Mouse (Mus musculus): ENCODE measurements around the gene Rdh9.
A peak's percentile ranks its signal among the peaks of the same experiment; 100 is the strongest.
"Not testable (repeated sequence)": the region's sequence is repeated elsewhere in the genome, so short reads cannot be mapped to it uniquely, and the experiment has no call there.

The Rdh9 gene

GRCm38 (mm10) chr10:127755770-127756468, 20.3 kb upstream of the Rdh9 start:
- peak; percentile 12 for DNase-seq (ENCODE audit: low read depth, low spot score)

DNA sequence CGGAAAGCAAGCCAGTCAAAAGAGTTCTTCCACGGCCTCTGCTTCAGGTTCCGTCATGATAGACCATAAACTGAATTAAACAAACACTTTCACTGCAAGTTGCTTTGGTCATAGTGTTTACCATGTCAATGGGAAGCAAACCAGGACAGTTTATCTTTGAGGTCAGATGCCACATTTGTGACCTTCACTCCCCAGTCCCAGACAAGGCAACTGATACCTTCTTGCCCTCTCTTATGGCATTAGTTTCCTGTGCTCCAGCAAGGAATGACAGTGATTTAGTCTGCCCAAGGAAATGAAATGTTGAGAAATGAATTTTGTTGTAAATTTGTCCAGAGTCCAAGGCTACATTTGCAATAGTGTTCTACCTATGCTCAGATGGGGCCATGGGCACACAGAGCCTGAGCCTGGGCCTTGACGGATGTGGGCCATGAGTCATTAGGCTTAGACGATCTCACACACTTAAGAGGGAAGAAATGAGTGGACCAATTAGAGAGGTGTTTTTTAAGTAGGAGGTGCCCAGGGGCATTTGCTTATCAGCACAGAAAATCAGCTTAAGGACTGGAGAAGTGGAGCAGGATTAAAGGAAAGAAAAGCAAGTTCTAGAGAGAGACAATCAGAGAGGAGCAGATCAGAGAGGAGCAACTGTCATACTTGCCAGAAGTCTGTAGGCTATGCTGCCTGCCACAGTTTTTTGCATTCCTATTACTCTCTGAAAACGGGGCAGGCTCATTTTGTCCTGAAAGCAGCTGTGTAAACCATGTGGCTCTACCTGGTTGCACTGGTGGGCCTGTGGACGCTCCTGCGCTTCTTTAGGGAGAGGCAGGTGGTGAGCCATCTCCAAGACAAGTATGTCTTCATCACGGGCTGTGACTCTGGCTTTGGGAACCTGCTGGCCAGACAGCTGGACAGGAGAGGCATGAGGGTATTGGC, 16.7 kb upstream of the Rdh9 start, which contains the start of the genes Rdh1 and Rdh16f1:
Rdh1 (plus strand) TSS at position 541 of the 930 bp plus-strand sequence.
Rdh16f1 (plus strand) TSS at position 607 of the 930 bp plus-strand sequence.
- DNase-seq (ENCODE audit: low read depth, low spot score) = no peak

GRCm38 (mm10) chr10:127762926-127763325, 13.3 kb upstream of the Rdh9 start:
- not testable (repeated sequence) for DNase-seq (ENCODE audit: low read depth, low spot score)

GRCm38 (mm10) chr10:127763914-127764680, 12.1 kb upstream of the Rdh9 start:
- peak; percentile 12 for DNase-seq (ENCODE audit: low read depth, low spot score)

GRCm38 (mm10) chr10:127766564-127766963, 9.6 kb upstream of the Rdh9 start:
- DNase-seq (ENCODE audit: low read depth, low spot score) = no peak

- DNase-seq (ENCODE audit: low read depth, low spot score) = not testable (repeated sequence)
Observed at GRCm38 (mm10) chr10:127782321-127782720, 6.1 kb downstream of the Rdh9 start.

- DNase-seq (ENCODE audit: low read depth, low spot score) = peak; percentile 58
Observed at GRCm38 (mm10) chr10:127785411-127785810, 9.2 kb downstream of the Rdh9 start.

- DNase-seq (ENCODE audit: low read depth, low spot score) = no peak
Observed at GRCm38 (mm10) chr10:127799295-127799694, 23.1 kb downstream of the Rdh9 start.

GRCm38 (mm10) chr10:127800891-127801290, 24.7 kb downstream of the Rdh9 start, which contains the start of gene Rdh16:
Gene Rdh16, plus strand, starts transcription at chr10:127801152.
- DNase-seq (ENCODE audit: low read depth, low spot score) = no peak

- no peak for DNase-seq (ENCODE audit: low read depth, low spot score)
Observed at GRCm38 (mm10) chr10:127801612-127802011, 25.4 kb downstream of the Rdh9 start.

GRCm38 (mm10) chr10:127802236-127802635, 26.1 kb downstream of the Rdh9 start:
- no peak for DNase-seq (ENCODE audit: low read depth, low spot score)

- no peak for DNase-seq (ENCODE audit: low read depth, low spot score)
Observed at GRCm38 (mm10) chr10:127804416-127804815, 28.2 kb downstream of the Rdh9 start.

DNA sequence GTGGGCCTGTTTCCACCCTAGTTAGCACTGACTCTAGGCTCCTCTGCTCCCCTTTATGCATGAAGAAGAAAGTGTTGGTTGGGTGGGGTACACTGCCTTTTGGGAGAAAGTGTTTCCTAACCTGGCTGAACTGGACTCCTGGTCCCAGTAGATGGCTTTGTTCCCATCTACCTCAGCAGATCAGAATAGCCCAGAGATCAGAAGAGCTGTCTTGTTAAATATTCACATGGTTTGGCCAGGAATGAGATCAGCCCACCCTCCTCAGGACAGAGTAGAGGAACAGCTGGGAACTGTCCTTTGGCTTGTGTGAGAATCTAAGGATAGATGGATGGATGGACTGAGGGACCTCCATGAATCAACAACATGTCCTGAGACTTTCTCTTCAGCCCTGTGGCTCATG, 39.7 kb downstream of the Rdh9 start:
- DNase-seq (ENCODE audit: low read depth, low spot score) = no peak

- DNase-seq (ENCODE audit: low read depth, low spot score) = peak; percentile 24
Observed at GRCm38 (mm10) chr10:127817268-127817910, 41.2 kb downstream of the Rdh9 start.

- not testable (repeated sequence) for DNase-seq (ENCODE audit: low read depth, low spot score)
Observed at GRCm38 (mm10) chr10:127821806-127822205, 45.6 kb downstream of the Rdh9 start.

DNA sequence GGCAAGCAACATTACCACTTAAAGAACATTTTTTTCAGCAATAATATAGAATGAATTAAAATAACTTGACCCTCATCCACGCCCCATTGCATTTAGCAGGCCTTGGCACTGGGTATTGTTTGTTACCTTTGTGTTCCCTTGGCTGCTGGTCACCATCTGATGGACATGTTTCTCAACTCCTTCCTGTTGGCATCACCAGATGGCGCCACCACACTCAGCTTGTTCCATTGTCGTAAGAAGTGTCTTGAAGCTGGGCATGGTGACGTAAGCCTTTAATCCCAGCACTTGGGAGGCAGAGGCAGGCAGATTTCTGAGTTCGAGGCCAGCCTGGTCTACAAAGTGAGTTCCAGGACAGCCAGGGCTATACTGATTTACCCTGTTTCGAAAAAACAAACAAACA, 49.2 kb downstream of the Rdh9 start:
- DNase-seq (ENCODE audit: low read depth, low spot score) = peak; percentile 67

DNA sequence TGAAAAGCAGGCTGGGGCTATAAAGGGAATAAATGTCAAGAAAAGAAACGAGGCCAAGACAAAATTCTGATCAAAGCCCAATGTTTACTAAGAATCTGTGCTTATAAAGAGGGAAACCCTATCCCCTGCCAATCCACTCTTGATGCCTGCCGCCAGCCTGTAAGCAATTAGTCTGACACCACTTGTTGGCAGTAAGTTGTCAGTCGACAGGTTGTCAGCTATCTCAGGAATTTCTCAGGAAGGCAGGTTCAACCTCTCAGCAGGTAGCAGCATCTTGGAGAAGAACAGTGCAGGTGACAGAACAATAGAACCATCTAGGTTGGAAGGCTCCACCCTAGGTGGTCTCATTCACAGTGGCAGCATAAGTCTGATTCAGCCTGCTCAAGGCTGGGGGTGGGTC, 52.9 kb downstream of the Rdh9 start:
- peak; percentile 34 for DNase-seq (ENCODE audit: low read depth, low spot score)

DNA sequence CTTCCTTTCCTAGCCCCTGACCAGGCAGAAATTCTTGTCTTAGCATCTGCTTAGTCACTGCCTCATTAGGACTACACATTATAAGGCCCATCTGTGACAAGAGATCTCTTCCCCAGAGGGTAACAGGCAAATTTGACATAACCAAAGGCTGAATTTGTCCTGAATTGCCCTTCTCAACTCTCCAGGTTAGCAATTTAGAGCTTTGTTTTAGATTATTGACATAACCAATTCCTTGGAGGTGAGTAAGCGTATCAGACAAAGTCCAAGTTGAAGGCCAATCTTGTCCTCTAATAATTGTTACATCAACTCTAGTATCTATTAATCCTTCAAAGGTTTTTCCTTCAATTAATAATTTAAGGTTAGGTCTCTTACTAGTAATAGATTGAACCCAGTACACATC, 58.0 kb downstream of the Rdh9 start:
- not testable (repeated sequence) for DNase-seq (ENCODE audit: low read depth, low spot score)

GRCm38 (mm10) chr10:127835292-127835691, 59.1 kb downstream of the Rdh9 start:
- DNase-seq (ENCODE audit: low read depth, low spot score) = no peak

DNA sequence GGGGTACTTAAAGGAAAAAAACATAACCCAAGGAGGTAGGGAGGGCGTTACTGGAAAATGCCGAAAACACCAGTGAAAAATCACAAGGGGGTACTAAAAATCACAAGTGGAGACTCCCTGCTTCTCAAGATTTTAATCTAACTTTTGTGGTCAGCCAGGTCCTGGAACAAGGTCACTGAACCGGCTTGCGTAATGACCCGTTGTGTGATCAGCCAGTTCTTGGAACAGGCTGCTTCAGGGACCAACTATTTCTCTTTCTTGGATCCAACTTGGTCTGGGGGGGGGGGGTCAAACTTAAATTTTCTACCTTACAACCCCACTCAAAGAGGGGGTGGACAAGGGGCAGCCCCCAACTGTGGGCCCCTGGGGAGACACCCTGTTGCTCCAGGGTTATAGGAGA, 61.6 kb downstream of the Rdh9 start:
- DNase-seq (ENCODE audit: low read depth, low spot score) = not testable (repeated sequence)

DNA sequence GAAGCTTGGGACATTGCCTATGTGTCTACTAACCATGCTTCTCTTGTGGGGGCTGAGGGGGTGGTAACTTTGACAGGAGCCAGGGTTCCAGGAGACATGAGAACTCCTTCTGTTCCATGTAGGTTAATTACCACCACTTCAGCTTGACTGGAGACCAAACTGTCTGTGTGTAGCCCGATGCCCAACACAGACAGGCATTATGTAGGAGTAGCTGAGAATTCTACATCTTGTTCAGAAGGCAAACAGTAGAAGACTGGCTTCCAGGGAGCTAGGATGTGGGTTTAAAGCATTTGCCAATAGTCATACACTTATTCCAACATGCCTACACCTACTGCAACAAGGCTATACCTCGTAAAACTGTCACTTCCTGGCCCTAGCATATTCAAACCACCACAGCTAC, 62.4 kb downstream of the Rdh9 start:
- DNase-seq (ENCODE audit: low read depth, low spot score) = no peak

Measured in ZHBTc4 (cell line).